Mouse (Mus musculus) left cerebral cortex, postnatal 14 days (tissue): Measurements from ENCODE around the gene Ucp2. TPM values are rescaled to one million over a fixed set of nuclear protein-coding genes. Genes with fewer than 3 reads are reported as not detected.

ENCODE experiments used
- DNase-seq, 2 experiments: peaks; one replicate each; pipeline ENCODE4 v3.0.0; 2021 to 2022; ENCODE audit warnings: low spot score in 2 of 2, mixed read lengths in 1 of 2
- intact Hi-C: fragments of 180-260 bp; cut with DNase I; formaldehyde crosslinking; loops from one replicate; pipeline ENCODE4 v1.15.1; 2025
- total RNA-seq, 2 experiments: library from RNA; stranded (reverse); gene quantifications; 2 replicates each; pipeline ENCODE4 v1.2.3; 2021

Gene Ucp2
- total RNA-seq, 2 experiments from 2014 or later = 67.7 to 85.6 TPM

DNA sequence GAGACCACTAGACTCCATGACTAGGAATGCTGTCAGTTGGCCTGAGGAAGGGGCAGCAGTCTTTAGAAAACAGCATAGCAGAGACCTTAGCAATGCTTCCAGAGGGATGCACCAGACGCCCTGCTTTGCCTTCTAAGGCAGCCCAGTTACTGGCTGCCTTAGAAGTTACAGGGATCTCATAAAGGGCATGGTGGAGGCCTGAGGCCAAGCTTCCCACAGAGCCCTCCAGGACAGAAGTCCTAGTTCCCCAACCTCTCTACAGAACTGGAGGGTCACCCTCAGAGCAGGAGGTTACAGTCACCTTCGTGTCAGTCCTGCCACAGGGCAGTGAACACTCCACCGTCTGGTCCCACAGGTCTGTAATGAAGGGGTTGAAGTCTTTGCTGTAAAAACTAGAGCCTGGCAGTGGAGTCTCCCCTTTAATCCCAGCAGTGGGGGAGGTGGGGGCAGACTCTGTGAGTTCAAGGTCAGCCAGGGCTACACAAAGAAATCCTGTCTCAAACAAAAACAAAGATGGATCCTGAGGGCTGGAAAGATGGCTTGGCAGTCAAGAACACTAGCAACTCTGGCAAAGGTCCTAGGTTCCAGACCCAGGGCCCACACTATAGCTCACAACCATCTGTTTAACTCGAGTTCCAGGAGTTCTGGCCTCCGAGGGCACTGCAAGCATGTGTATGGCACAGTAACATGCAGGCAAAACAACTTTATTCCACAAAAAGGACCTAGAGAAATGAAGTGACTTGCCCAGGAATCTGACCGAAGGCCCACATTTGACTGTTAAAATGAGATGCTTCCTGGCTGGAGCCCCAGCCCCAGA is 8.1 kb downstream of the Ucp2 start:
- intact Hi-C loops = no loop called here
- no peak for DNase-seq

DNA sequence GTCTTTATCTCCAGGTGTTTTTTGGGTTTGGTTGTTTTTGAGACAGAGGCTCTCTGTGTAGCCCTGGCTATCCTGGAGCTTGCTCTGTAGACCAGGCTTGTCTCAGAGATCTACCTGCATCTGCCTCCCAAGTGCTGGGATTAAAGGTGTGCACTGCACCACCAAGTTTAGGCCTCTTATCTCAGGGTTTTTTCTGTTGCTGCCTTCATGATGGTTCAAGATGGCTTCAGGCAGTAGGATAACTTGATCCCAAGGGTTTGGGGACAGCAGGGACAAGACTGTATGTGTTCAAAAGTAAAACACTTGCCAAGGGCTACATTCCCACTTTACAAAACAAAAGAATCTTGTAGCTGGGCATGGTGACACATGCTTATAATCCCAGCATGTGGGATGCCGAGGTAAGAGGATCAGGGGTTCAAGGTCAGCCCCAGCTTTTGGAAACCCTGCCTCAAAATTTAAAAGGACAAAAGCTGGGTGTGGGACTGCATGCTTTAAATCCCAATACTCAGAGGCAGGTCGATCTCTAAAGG is 8.8 kb downstream of the Ucp2 start:
- no peak for DNase-seq
- intact Hi-C loops = no loop called here

GRCm38 (mm10) chr7:100502374-100502922 is 9.3 kb downstream of the Ucp2 start:
- intact Hi-C loops = no loop called here
- no peak for DNase-seq

DNA sequence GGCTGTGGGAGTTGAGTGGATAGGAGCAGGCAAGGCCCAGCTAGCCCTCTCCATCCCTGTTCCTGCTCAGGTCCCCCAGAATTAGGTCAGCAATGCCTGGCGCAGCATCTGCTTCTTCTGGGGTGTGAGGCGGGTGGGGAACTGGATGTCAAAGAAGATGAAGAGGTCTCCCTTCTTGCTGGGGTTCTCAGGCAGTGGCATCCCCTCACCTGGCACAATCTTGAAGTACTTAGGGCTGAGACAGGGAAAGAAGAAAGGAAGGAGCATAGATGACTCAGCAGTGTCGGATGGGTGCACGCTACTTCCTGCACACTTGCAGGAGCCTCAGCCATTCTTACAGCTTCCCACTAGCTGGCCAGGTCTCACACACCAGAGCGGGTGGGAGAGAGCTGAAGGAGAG is 9.9 kb downstream of the Ucp2 start:
- intact Hi-C loops = no loop called here
- no peak for DNase-seq

GRCm38 (mm10) chr7:100504740-100505487 is 11.8 kb downstream of the Ucp2 start:
- intact Hi-C loops = no loop called here

GRCm38 (mm10) chr7:100506494-100506893 is 13.4 kb downstream of the Ucp2 start:
- no peak for DNase-seq
- intact Hi-C loops = no loop called here

More at GRCm38 (mm10) chr7:100504740-100505487, 11.8 kb downstream of the Ucp2 start:
- DNase-seq = no peak

DNA sequence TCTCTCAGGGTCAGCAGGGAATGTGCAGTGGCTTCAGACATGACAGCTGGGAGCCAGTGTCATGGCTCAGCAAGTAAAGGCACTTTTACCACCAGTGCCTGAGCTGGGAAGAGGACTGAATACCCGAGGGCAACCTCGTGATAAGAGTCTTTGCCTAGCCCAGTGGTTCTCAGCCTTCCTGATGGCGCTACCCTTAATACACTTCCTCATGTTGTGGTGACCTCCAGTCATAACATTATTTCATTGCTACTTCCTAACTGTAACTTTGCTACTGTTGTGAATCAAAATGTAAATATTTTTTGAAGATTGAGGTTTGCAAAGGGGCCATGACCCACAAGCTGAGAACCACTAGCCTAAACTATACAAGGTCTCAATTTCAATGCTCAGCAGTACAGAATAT is 15.5 kb downstream of the Ucp2 start:
- no peak for DNase-seq
- intact Hi-C loops = no loop called here

- intact Hi-C loops = no loop called here
- no peak for DNase-seq
Measured at GRCm38 (mm10) chr7:100511602-100512001, 18.5 kb downstream of the Ucp2 start.

- intact Hi-C loops = no loop called here
- DNase-seq = peak in 1 of 2 experiments; percentile 34
Measured at GRCm38 (mm10) chr7:100514573-100514972, 21.4 kb downstream of the Ucp2 start, which contains the start of gene Dnajb13. TSS of gene Dnajb13 (minus strand) at chr7:100514960.

- intact Hi-C loops = loop anchor here (5.0 to 10.0 kb wide), 3 partner anchors 117 to 345 kb away; partner anchors contain the start of gene Relt
Measured at GRCm38 (mm10) chr7:100520204-100520603, 27.1 kb downstream of the Ucp2 start.

DNA sequence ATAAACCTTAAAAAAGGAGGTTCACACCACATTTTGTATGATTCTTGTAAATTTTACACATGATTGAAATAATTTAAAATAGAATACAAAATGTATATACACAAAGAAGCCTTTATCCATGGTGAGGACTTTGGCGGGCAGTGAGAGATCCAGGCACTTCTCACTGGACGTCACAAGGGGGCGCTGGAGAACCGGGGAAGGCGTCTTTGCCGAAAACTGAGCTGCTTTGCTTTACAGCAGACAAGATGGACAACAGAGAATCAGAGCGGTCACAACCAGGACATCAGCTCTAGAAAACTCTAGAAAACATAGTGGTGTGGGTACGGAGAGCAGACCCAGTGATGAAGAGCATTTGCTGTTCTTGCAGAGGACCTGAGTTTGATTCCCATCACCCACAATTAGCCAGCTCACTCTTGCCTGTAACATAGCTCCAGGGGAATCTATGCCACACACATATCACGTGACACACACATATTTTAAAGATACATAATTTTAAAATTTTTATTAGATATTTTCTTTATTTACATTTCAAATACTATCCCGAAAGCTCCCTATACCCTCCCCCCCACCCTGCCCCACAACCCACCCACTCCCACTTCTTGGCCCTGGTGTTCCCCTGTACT is 27.6 kb downstream of the Ucp2 start:
- intact Hi-C loops = loop anchor here (5.0 to 10.0 kb wide), 3 partner anchors 117 to 344 kb away; partner anchors contain the start of gene Relt
- DNase-seq = peak; percentile 72 to 81

More at GRCm38 (mm10) chr7:100520204-100520603, 27.1 kb downstream of the Ucp2 start:
- DNase-seq = no peak

- no peak for DNase-seq
- intact Hi-C loops = loop anchor here (5.0 to 10.0 kb wide), 3 partner anchors 115 to 343 kb away; partner anchors contain the start of gene Relt
Measured at GRCm38 (mm10) chr7:100522222-100522621, 29.1 kb downstream of the Ucp2 start.

DNA sequence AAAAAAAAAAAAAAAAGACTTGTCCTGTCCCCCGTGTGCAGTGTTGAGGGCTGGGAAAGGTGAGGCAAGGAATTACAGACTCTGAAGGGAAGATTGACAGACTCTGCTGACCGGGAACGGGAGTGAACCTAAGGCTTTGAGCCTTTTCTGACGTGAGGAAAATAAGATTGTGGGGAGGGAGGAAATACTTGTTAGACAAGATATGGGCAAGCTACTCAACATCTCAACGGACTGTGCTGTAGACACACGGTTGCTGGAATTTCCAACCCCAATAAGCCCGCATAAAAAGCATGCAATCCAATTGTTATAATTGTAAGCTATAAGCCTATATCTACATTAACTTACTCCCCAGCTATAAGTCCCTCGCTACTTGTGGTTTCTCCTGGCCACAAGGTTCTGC is 31.5 kb downstream of the Ucp2 start:
- DNase-seq = no peak
- intact Hi-C loops = loop anchor here (5.0 to 10.0 kb wide), 3 partner anchors 113 to 340 kb away; partner anchors contain the start of gene Relt

- intact Hi-C loops = loop anchor here (10.0 kb wide), 1 partner anchor 54 kb away; no protein-coding TSS in a partner anchor
- no peak for DNase-seq
Measured at GRCm38 (mm10) chr7:100530766-100531165, 37.6 kb downstream of the Ucp2 start.

- intact Hi-C loops = loop anchor here (10.0 kb wide), 1 partner anchor 51 kb away; no protein-coding TSS in a partner anchor
Measured at GRCm38 (mm10) chr7:100533503-100533902, 40.4 kb downstream of the Ucp2 start.

GRCm38 (mm10) chr7:100534216-100534615 is 41.1 kb downstream of the Ucp2 start:
- intact Hi-C loops = loop anchor here (10.0 kb wide), 1 partner anchor 51 kb away; no protein-coding TSS in a partner anchor
- no peak for DNase-seq

More at GRCm38 (mm10) chr7:100533503-100533902, 40.4 kb downstream of the Ucp2 start:
- no peak for DNase-seq

GRCm38 (mm10) chr7:100535831-100536230 is 42.7 kb downstream of the Ucp2 start:
- intact Hi-C loops = loop anchor here (10.0 kb wide), 1 partner anchor 49 kb away; no protein-coding TSS in a partner anchor

GRCm38 (mm10) chr7:100536804-100537518 is 43.8 kb downstream of the Ucp2 start, which contains the start of gene Coa4:
TSS of gene Coa4 (plus strand) at chr7:100537071.
- peak; percentile 89 to 91 for DNase-seq
- intact Hi-C loops = loop anchor here (10.0 kb wide), 1 partner anchor 48 kb away; no protein-coding TSS in a partner anchor

More at GRCm38 (mm10) chr7:100535831-100536230, 42.7 kb downstream of the Ucp2 start:
- DNase-seq = no peak
